Mouse (Mus musculus): Measurements from ENCODE around the gene Ralgapa2. TPM values are rescaled to one million over a fixed set of nuclear protein-coding genes. Genes with fewer than 3 reads are reported as not detected.

The Ralgapa2 gene
- polyA plus RNA-seq, 1 experiment, result 9.6 TPM

- Histone ChIP-seq H3K4me1 (ENCODE audit: control insufficient read depth, insufficient read depth, low read length) (no peaks in the 10 kb centered on the region; the same call in 1 of the 2 replicates), H3K27ac (ENCODE audit: insufficient read depth, low read length) (no peak overlapping the region), H3K27me3 (ENCODE audit: control insufficient read depth, insufficient read depth, low read length) (no peaks in the 10 kb centered on the region), H3K4me3 (replicated peaks; ENCODE audit: insufficient read depth, low read depth, low read length) (peak overlapping the region; percentile 34)
- peak; percentile 44 to 53 for DNase-seq
- WGBS, result 26% methylated on average over 24 of the region's 24 CpGs
- TF ChIP-seq POLR2A (IDR thresholded peaks at IDR 0.05; ENCODE audit: borderline replicate concordance, insufficient read depth, low read length), result no peak
- no peak for TF ChIP-seq CTCF (IDR thresholded peaks at IDR 0.05; ENCODE audit: borderline replicate concordance, insufficient read depth, low read depth, low read length)
These were observed 232.5 kb downstream of the Ralgapa2 start for GRCm38 (mm10) chr2:146279430-146280220.

GRCm38 (mm10) chr2:146278381-146278780 is 233.8 kb downstream of the Ralgapa2 start:
- no peak for TF ChIP-seq POLR2A (IDR thresholded peaks at IDR 0.05; ENCODE audit: borderline replicate concordance, insufficient read depth, low read length)
- no peak for TF ChIP-seq CTCF (IDR thresholded peaks at IDR 0.05; ENCODE audit: borderline replicate concordance, insufficient read depth, low read depth, low read length)
- H3K27ac ChIP-seq (ENCODE audit: insufficient read depth, low read length), result no peak overlapping the region
- no peaks in the 10 kb centered on the region for H3K27me3 ChIP-seq (ENCODE audit: control insufficient read depth, insufficient read depth, low read length)
- H3K4me3 ChIP-seq (replicated peaks; ENCODE audit: insufficient read depth, low read depth, low read length), result no peak overlapping the region
- 68% methylated on average over 5 of the region's 5 CpGs for WGBS
- DNase-seq, result no peak
- H3K4me1 ChIP-seq (ENCODE audit: control insufficient read depth, insufficient read depth, low read length), result no peaks in the 10 kb centered on the region; the same call in 1 of the 2 replicates

GRCm38 (mm10) chr2:146266539-146266938 is 245.6 kb downstream of the Ralgapa2 start:
- no peak overlapping the region for H3K4me3 ChIP-seq (replicated peaks; ENCODE audit: insufficient read depth, low read depth, low read length)
- TF ChIP-seq POLR2A (IDR thresholded peaks at IDR 0.05; ENCODE audit: borderline replicate concordance, insufficient read depth, low read length) (no peak), CTCF (IDR thresholded peaks at IDR 0.05; ENCODE audit: borderline replicate concordance, insufficient read depth, low read depth, low read length) (no peak)
- WGBS, result 73% methylated on average over 3 of the region's 3 CpGs
- no peak overlapping the region for H3K27ac ChIP-seq (ENCODE audit: insufficient read depth, low read length)
- H3K4me1 ChIP-seq (ENCODE audit: control insufficient read depth, insufficient read depth, low read length), result peaks cover 4% of the 10 kb centered on the region; the same call in 1 of the 2 replicates
- no peak for DNase-seq
- H3K27me3 ChIP-seq (ENCODE audit: control insufficient read depth, insufficient read depth, low read length), result no peaks in the 10 kb centered on the region

- H3K27ac ChIP-seq (ENCODE audit: insufficient read depth, low read length), result no peak overlapping the region
- 22% methylated on average over 4 of the region's 4 CpGs for WGBS
- H3K4me3 ChIP-seq (replicated peaks; ENCODE audit: insufficient read depth, low read depth, low read length), result no peak overlapping the region
- DNase-seq, result no peak
- TF ChIP-seq CTCF (IDR thresholded peaks at IDR 0.05; ENCODE audit: borderline replicate concordance, insufficient read depth, low read depth, low read length), result no peak
- TF ChIP-seq POLR2A (IDR thresholded peaks at IDR 0.05; ENCODE audit: borderline replicate concordance, insufficient read depth, low read length), result no peak
- peaks cover 4% of the 10 kb centered on the region; the same call in 1 of the 2 replicates for H3K4me1 ChIP-seq (ENCODE audit: control insufficient read depth, insufficient read depth, low read length)
- no peaks in the 10 kb centered on the region for H3K27me3 ChIP-seq (ENCODE audit: control insufficient read depth, insufficient read depth, low read length)
These were observed 247.1 kb downstream of the Ralgapa2 start for GRCm38 (mm10) chr2:146265045-146265444.

GRCm38 (mm10) chr2:146262966-146263365 is 249.2 kb downstream of the Ralgapa2 start:
- H3K27ac ChIP-seq (ENCODE audit: insufficient read depth, low read length), result no peak overlapping the region
- H3K4me1 ChIP-seq (ENCODE audit: control insufficient read depth, insufficient read depth, low read length), result peaks cover 7% of the 10 kb centered on the region; the same call in 1 of the 2 replicates
- no peak overlapping the region for H3K4me3 ChIP-seq (replicated peaks; ENCODE audit: insufficient read depth, low read depth, low read length)
- H3K27me3 ChIP-seq (ENCODE audit: control insufficient read depth, insufficient read depth, low read length), result no peaks in the 10 kb centered on the region
- TF ChIP-seq POLR2A (IDR thresholded peaks at IDR 0.05; ENCODE audit: borderline replicate concordance, insufficient read depth, low read length) (no peak), CTCF (IDR thresholded peaks at IDR 0.05; ENCODE audit: borderline replicate concordance, insufficient read depth, low read depth, low read length) (no peak)
- no peak for DNase-seq

GRCm38 (mm10) chr2:146262215-146262614 is 249.9 kb downstream of the Ralgapa2 start:
- Histone ChIP-seq H3K27ac (ENCODE audit: insufficient read depth, low read length) (no peak overlapping the region), H3K4me1 (ENCODE audit: control insufficient read depth, insufficient read depth, low read length) (peaks cover 11% of the 10 kb centered on the region; the same call in 1 of the 2 replicates)

GRCm38 (mm10) chr2:146261146-146261545 is 251.0 kb downstream of the Ralgapa2 start:
- no peak for TF ChIP-seq POLR2A (IDR thresholded peaks at IDR 0.05; ENCODE audit: borderline replicate concordance, insufficient read depth, low read length)
- Histone ChIP-seq H3K27ac (ENCODE audit: insufficient read depth, low read length) (no peak overlapping the region), H3K4me3 (replicated peaks; ENCODE audit: insufficient read depth, low read depth, low read length) (no peak overlapping the region), H3K4me1 (ENCODE audit: control insufficient read depth, insufficient read depth, low read length) (peaks cover 11% of the 10 kb centered on the region; the same call in 1 of the 2 replicates), H3K27me3 (ENCODE audit: control insufficient read depth, insufficient read depth, low read length) (no peaks in the 10 kb centered on the region)
- no peak for DNase-seq
- 90% methylated on average over 4 of the region's 4 CpGs for WGBS

More at GRCm38 (mm10) chr2:146262215-146262614, 249.9 kb downstream of the Ralgapa2 start:
- H3K4me3 ChIP-seq (replicated peaks; ENCODE audit: insufficient read depth, low read depth, low read length), result no peak overlapping the region
- H3K27me3 ChIP-seq (ENCODE audit: control insufficient read depth, insufficient read depth, low read length), result no peaks in the 10 kb centered on the region
- TF ChIP-seq POLR2A (IDR thresholded peaks at IDR 0.05; ENCODE audit: borderline replicate concordance, insufficient read depth, low read length) (no peak), CTCF (IDR thresholded peaks at IDR 0.05; ENCODE audit: borderline replicate concordance, insufficient read depth, low read depth, low read length) (no peak)
- no peak for DNase-seq
- 63% methylated on average over 10 of the region's 10 CpGs for WGBS

Data from cerebellum, adult 2 months (tissue).